Comparison of ENCODE assay signal across 8 mouse cellular contexts in genomic region chr1:133735995-133736652, GRCm38 (mm10). TPM values are rescaled to one million over a fixed set of nuclear protein-coding genes. Genes with fewer than 3 reads are reported as not detected.
DNase-seq lines count a peak whose midpoint lies in the region; ATAC-seq lines count a peak whose summit lies in the region.

No protein-coding gene starts in this region.

- H3K4me3 ChIP-seq in embryonic facial prominence, embryonic 14.5 days (ENCODE audit: low read depth, low read length): peak overlapping the region; percentile 31
- H3K4me3 ChIP-seq in heart, embryonic 10.5 days: peak overlapping the region; percentile 40
- peak overlapping the region; percentile 29 for H3K4me3 ChIP-seq in kidney, embryonic 14.5 days (ENCODE audit: low read length)
- peak overlapping the region; percentile 37 for H3K4me3 ChIP-seq in limb, embryonic 13.5 days
- H3K4me3 ChIP-seq in midbrain, embryonic 15.5 days: peak overlapping the region; percentile 51

- peak; percentile 8 to 15 for DNase-seq in adrenal gland, postnatal 4 days (ENCODE audit: low spot score in 2 of 2)
- DNase-seq in embryonic facial prominence, embryonic 14.5 days (ENCODE audit: low spot score): peak; percentile 86
- no peak for DNase-seq in heart, embryonic 10.5 days (ENCODE audit: low spot score)
- DNase-seq in telencephalon, adult 2 months (ENCODE audit: low read depth, low spot score): peak; percentile 34

- H3K9ac ChIP-seq in embryonic facial prominence, embryonic 14.5 days (ENCODE audit: low read depth, low read length): peak overlapping the region; percentile 64
- H3K9ac ChIP-seq in kidney, embryonic 14.5 days (ENCODE audit: low read depth, low read length): peak overlapping the region; percentile 64
- H3K9ac ChIP-seq in limb, embryonic 13.5 days: peak overlapping the region; percentile 67
- peak overlapping the region; percentile 68 for H3K9ac ChIP-seq in midbrain, embryonic 15.5 days

- no peaks in the 10 kb centered on the region for H3K9me3 ChIP-seq in embryonic facial prominence, embryonic 14.5 days (ENCODE audit: control insufficient read depth, low read length)
- no peaks in the 10 kb centered on the region for H3K9me3 ChIP-seq in heart, embryonic 10.5 days
- H3K9me3 ChIP-seq in kidney, embryonic 14.5 days (ENCODE audit: control insufficient read depth, low read length): no peaks in the 10 kb centered on the region
- no peaks in the 10 kb centered on the region for H3K9me3 ChIP-seq in limb, embryonic 13.5 days
- H3K9me3 ChIP-seq in midbrain, embryonic 15.5 days: no peaks in the 10 kb centered on the region

- H3K4me2 ChIP-seq in embryonic facial prominence, embryonic 14.5 days (ENCODE audit: low read depth, low read length): peak overlapping the region; percentile 49
- H3K4me2 ChIP-seq in kidney, embryonic 14.5 days (replicated peaks; ENCODE audit: low read depth, low read length): peak overlapping the region; percentile 50
- H3K4me2 ChIP-seq in limb, embryonic 13.5 days (replicated peaks): peak overlapping the region; percentile 57
- peak overlapping the region; percentile 57 for H3K4me2 ChIP-seq in midbrain, embryonic 15.5 days

- ATAC-seq in CD4-positive, CD25-positive, alpha-beta regulatory T cell, adult 4 months: peak; percentile 64
- ATAC-seq in embryonic facial prominence, embryonic 14.5 days (ENCODE audit: low read depth): peak; percentile 88
- ATAC-seq in kidney, embryonic 14.5 days (ENCODE audit: low FRiP score, low TSS enrichment): peak; percentile 76
- ATAC-seq in limb, embryonic 13.5 days (ENCODE audit: low FRiP score, low read depth): peak; percentile 84; the same call in 1 of the 2 replicates
- ATAC-seq in midbrain, embryonic 15.5 days (replicated peaks): peak; percentile 95

- peaks cover 43% of the 10 kb centered on the region for H3K36me3 ChIP-seq in embryonic facial prominence, embryonic 14.5 days (ENCODE audit: control insufficient read depth, insufficient read depth, low read length)
- H3K36me3 ChIP-seq in heart, embryonic 10.5 days: peaks cover 65% of the 10 kb centered on the region
- H3K36me3 ChIP-seq in kidney, embryonic 14.5 days (ENCODE audit: control insufficient read depth, insufficient read depth, low read length): 0 out of 2 replicates have a peak, but pooled peaks cover 2% of the 10 kb centered on the region
- H3K36me3 ChIP-seq in limb, embryonic 13.5 days: peaks cover 26% of the 10 kb centered on the region
- H3K36me3 ChIP-seq in midbrain, embryonic 15.5 days (replicated peaks): 0 out of 2 replicates have a peak, but pooled peaks cover 5% of the 10 kb centered on the region

- H3K27ac ChIP-seq in embryonic facial prominence, embryonic 14.5 days (replicated peaks; ENCODE audit: low read depth, low read length): 0 out of 2 replicates have a peak overlapping the region, but pooled peaks have one; percentile 16
- peak overlapping the region; percentile 71; the same call in 1 of the 2 replicates for H3K27ac ChIP-seq in heart, embryonic 10.5 days
- no peak overlapping the region for H3K27ac ChIP-seq in kidney, embryonic 14.5 days (ENCODE audit: low read depth, low read length)
- H3K27ac ChIP-seq in limb, embryonic 13.5 days: no peak overlapping the region
- H3K27ac ChIP-seq in midbrain, embryonic 15.5 days: peak overlapping the region; percentile 61

- H3K4me1 ChIP-seq in embryonic facial prominence, embryonic 14.5 days (ENCODE audit: control insufficient read depth, insufficient read depth, low read length): peaks cover 12% of the 10 kb centered on the region
- H3K4me1 ChIP-seq in heart, embryonic 10.5 days: peaks cover 9% of the 10 kb centered on the region; the same call in 1 of the 2 replicates
- 0 out of 2 replicates have a peak, but pooled peaks cover 10% of the 10 kb centered on the region for H3K4me1 ChIP-seq in kidney, embryonic 14.5 days (ENCODE audit: control insufficient read depth, insufficient read depth, low read length)
- H3K4me1 ChIP-seq in limb, embryonic 13.5 days: peaks cover 34% of the 10 kb centered on the region
- H3K4me1 ChIP-seq in midbrain, embryonic 15.5 days: peaks cover 14% of the 10 kb centered on the region

- H3K27me3 ChIP-seq in embryonic facial prominence, embryonic 14.5 days (replicated peaks; ENCODE audit: control insufficient read depth, insufficient read depth, low read length): no peaks in the 10 kb centered on the region
- H3K27me3 ChIP-seq in heart, embryonic 10.5 days (ENCODE audit: insufficient read depth, poor library complexity, severe bottlenecking): peaks cover 27% of the 10 kb centered on the region
- H3K27me3 ChIP-seq in kidney, embryonic 14.5 days (ENCODE audit: control insufficient read depth, insufficient read depth, low read length): peaks cover 5% of the 10 kb centered on the region; the same call in 1 of the 2 replicates
- H3K27me3 ChIP-seq in limb, embryonic 13.5 days: peaks cover 60% of the 10 kb centered on the region
- no peaks in the 10 kb centered on the region for H3K27me3 ChIP-seq in midbrain, embryonic 15.5 days (replicated peaks)

- WGBS in embryonic facial prominence, embryonic 14.5 days: 10% methylated on average over 17 of the region's 17 CpGs
- WGBS in heart, embryonic 10.5 days: 16% methylated on average over 17 of the region's 17 CpGs
- WGBS in kidney, embryonic 14.5 days: 7% methylated on average over 17 of the region's 17 CpGs
- WGBS in limb, embryonic 13.5 days: 11% methylated on average over 17 of the region's 17 CpGs
- WGBS in midbrain, embryonic 15.5 days: 14% methylated on average over 17 of the region's 17 CpGs

RNA-seq across cellular contexts. Expression of gene Lax1, which starts 46.2 kb away (rescaled TPM):
- 100 to 1,000 TPM; 101 to 145 TPM for polyA plus RNA-seq in CD4-positive, CD25-positive, alpha-beta regulatory T cell, adult 4 months (2017; shearing (Covaris generic))
- under 1 TPM; 0.42 to 0.73 TPM for total RNA-seq in adrenal gland, postnatal 4 days (2021)
- 0.11 and 0.80 TPM in 2 replicates for polyA plus RNA-seq in embryonic facial prominence, embryonic 14.5 days (2014; fragmentation: Nextera tagmentation; extraction: Ambion mirVana)
- polyA plus RNA-seq in heart, embryonic 10.5 days (2016; fragmentation: Nextera tagmentation; extraction: Ambion mirVana): 0.26 and 0.53 TPM in 2 replicates
- 0.34 and 0.73 TPM in 2 replicates for polyA plus RNA-seq in kidney, embryonic 14.5 days (2014; fragmentation: Nextera tagmentation; extraction: Ambion mirVana)
- 0.79 and 1.1 TPM in 2 replicates for polyA plus RNA-seq in limb, embryonic 13.5 days (2015; fragmentation: Nextera tagmentation; extraction: Ambion mirVana)
- 0.09 and 0.14 TPM in 2 replicates for polyA plus RNA-seq in midbrain, embryonic 15.5 days (2015; fragmentation: Nextera tagmentation; extraction: Ambion mirVana)

Comparison
In these comparisons a context has a peak if more than half of its experiments do, and no peak if none do; other contexts are left out.
1. H3K27ac ChIP-seq: peak in embryonic facial prominence, embryonic 14.5 days (single experiment), heart, embryonic 10.5 days (single experiment) and midbrain, embryonic 15.5 days (single experiment); none in kidney, embryonic 14.5 days (single experiment) and limb, embryonic 13.5 days (single experiment).
2. RNA of gene Lax1, which starts 46.2 kb away (polyA plus RNA-seq): 101 to 145 TPM in CD4-positive, CD25-positive, alpha-beta regulatory T cell, adult 4 months; 0.79 to 1.1 TPM in limb, embryonic 13.5 days, 0.34 to 0.73 TPM in kidney, embryonic 14.5 days, 0.26 to 0.53 TPM in heart, embryonic 10.5 days, 0.11 to 0.80 TPM in embryonic facial prominence, embryonic 14.5 days and 0.09 to 0.14 TPM in midbrain, embryonic 15.5 days; every median in the first group is over 10 times any median in the second.
3. Peak in every context shown above with its lines, with median percentiles within 50 percentile points of each other: ATAC-seq, H3K4me2 ChIP-seq, H3K4me3 ChIP-seq and H3K9ac ChIP-seq.